Comparison of ENCODE assay signal across 29 mouse cellular contexts in genomic region chr4:136010586-136010985, GRCm38 (mm10). TPM values are rescaled to one million over a fixed set of nuclear protein-coding genes. Genes with fewer than 3 reads are reported as not detected.
DNase-seq lines count a peak whose midpoint lies in the region; ATAC-seq and TF ChIP-seq lines count a peak whose summit lies in the region.
"Had no signal": no experiment of that assay in that cellular context is flagged by ENCODE, and none has a peak within 500 bp of the region (broad histone marks: within the 10 kb centered on the region; RNA-seq: fewer than 3 reads in every experiment).

No protein-coding gene starts in this region.

- H3K9me3 ChIP-seq in midbrain, embryonic 11.5 days (ENCODE audit: control insufficient read depth, low read length), result no peaks in the 10 kb centered on the region
- H3K9me3 ChIP-seq in midbrain, embryonic 10.5 days (replicated peaks), result no peaks in the 10 kb centered on the region
- H3K9me3 ChIP-seq: embryonic facial prominence, embryonic 10.5 days; embryonic facial prominence, embryonic 13.5 days; forebrain, embryonic 12.5 days; forebrain, embryonic 15.5 days; G1E; heart, embryonic 10.5 days; heart, embryonic 13.5 days had no signal

- no peaks in the 10 kb centered on the region for H3K4me1 ChIP-seq in midbrain, embryonic 11.5 days (ENCODE audit: control insufficient read depth, insufficient read depth, low read length)
- no peaks in the 10 kb centered on the region for H3K4me1 ChIP-seq in midbrain, embryonic 10.5 days
- H3K4me1 ChIP-seq: embryonic facial prominence, embryonic 10.5 days; embryonic facial prominence, embryonic 13.5 days; forebrain, embryonic 12.5 days; forebrain, embryonic 15.5 days; heart, embryonic 10.5 days; heart, embryonic 13.5 days had no signal

- intact Hi-C loops in gastrocnemius, adult 2 months (cut with DNase I), result no loop called here

- no peak overlapping the region for H3K9ac ChIP-seq in midbrain, embryonic 11.5 days (ENCODE audit: low read length)
- H3K9ac ChIP-seq: embryonic facial prominence, embryonic 13.5 days; forebrain, embryonic 12.5 days; forebrain, embryonic 15.5 days; heart, embryonic 13.5 days; hindbrain, embryonic 14.5 days had no signal

- H3K27ac ChIP-seq in gastrocnemius, adult 2 months, result no peak overlapping the region
- H3K27ac ChIP-seq in layer of hippocampus, adult 2 months, result no peak overlapping the region
- no peak overlapping the region for H3K27ac ChIP-seq in midbrain, embryonic 11.5 days (ENCODE audit: low read depth, low read length)
- H3K27ac ChIP-seq in midbrain, embryonic 10.5 days (replicated peaks), result no peak overlapping the region
- H3K27ac ChIP-seq: embryonic facial prominence, embryonic 10.5 days; embryonic facial prominence, embryonic 13.5 days; forebrain, embryonic 12.5 days; forebrain, embryonic 15.5 days; heart, embryonic 10.5 days; heart, embryonic 13.5 days; hindbrain, embryonic 14.5 days; hindbrain, postnatal 0 days had no signal

- 91% methylated on average over 4 of the region's 4 CpGs for WGBS in midbrain, embryonic 11.5 days
- WGBS in midbrain, embryonic 10.5 days, result 92% methylated on average over 4 of the region's 4 CpGs

- H3K27me3 ChIP-seq in midbrain, embryonic 11.5 days (ENCODE audit: control insufficient read depth, insufficient read depth, low read length), result no peaks in the 10 kb centered on the region
- no peaks in the 10 kb centered on the region for H3K27me3 ChIP-seq in midbrain, embryonic 10.5 days (ENCODE audit: low read depth, poor library complexity, severe bottlenecking)
- H3K27me3 ChIP-seq: embryonic facial prominence, embryonic 13.5 days; forebrain, embryonic 12.5 days; forebrain, embryonic 15.5 days; heart, embryonic 13.5 days; Patski had no signal

- DNase-seq in gastrocnemius, adult 2 months, result no peak
- DNase-seq in gastrocnemius, adult 18-20 months (ENCODE audit: low spot score), result no peak
- DNase-seq in layer of hippocampus, adult 2 months (ENCODE audit: low spot score in 2 of 2), result no peak
- no peak for DNase-seq in layer of hippocampus, adult 11-12 months (ENCODE audit: low spot score)
- peak; percentile 33 for DNase-seq in midbrain, embryonic 11.5 days (ENCODE audit: low spot score, missing footprints)
- no peak for DNase-seq in midbrain, embryonic 10.5 days (ENCODE audit: low spot score)
- DNase-seq: adrenal gland, adult 2 months; adrenal gland, postnatal 14 days; cerebellum, adult 11-12 months; cerebellum, adult 8-10 months; cerebellum, postnatal 10 days; cerebellum, postnatal 36 days; embryo, embryonic 11 days; gastrocnemius, postnatal 14 days; heart, adult 11 months; heart, postnatal 14 days; heart, postnatal 4 days had no signal

- TF ChIP-seq CTCF in gastrocnemius, adult 2 months (IDR thresholded peaks at IDR 0.05), result peak; percentile 34
- TF ChIP-seq CTCF in layer of hippocampus, adult 2 months (conservative IDR thresholded peaks at IDR 0.05), result 0 out of 2 replicates have a peak, but pooled peaks have one; percentile 18

- no peak for ATAC-seq in midbrain, embryonic 11.5 days (ENCODE audit: low FRiP score)
- ATAC-seq in cerebellum, adult (ENCODE audit: insufficient number of reproducible peaks, low FRiP score, low TSS enrichment), result no peak
- ATAC-seq: forebrain, embryonic 15.5 days; hindbrain, postnatal 0 days; Patski had no signal

- H3K4me2 ChIP-seq in midbrain, embryonic 11.5 days, result no peak overlapping the region
- H3K4me2 ChIP-seq: embryonic facial prominence, embryonic 13.5 days; forebrain, embryonic 12.5 days; forebrain, embryonic 15.5 days; heart, embryonic 13.5 days; hindbrain, embryonic 14.5 days had no signal

- H3K36me3 ChIP-seq in midbrain, embryonic 11.5 days (ENCODE audit: control insufficient read depth, insufficient read depth, low read length), result peaks cover 32% of the 10 kb centered on the region
- peaks cover 87% of the 10 kb centered on the region for H3K36me3 ChIP-seq in midbrain, embryonic 10.5 days

- no peak overlapping the region for H3K4me3 ChIP-seq in gastrocnemius, adult 2 months
- H3K4me3 ChIP-seq in layer of hippocampus, adult 2 months, result no peak overlapping the region
- H3K4me3 ChIP-seq in midbrain, embryonic 11.5 days (ENCODE audit: low read depth, low read length), result no peak overlapping the region
- no peak overlapping the region for H3K4me3 ChIP-seq in midbrain, embryonic 10.5 days
- H3K4me3 ChIP-seq: embryonic facial prominence, embryonic 10.5 days; embryonic facial prominence, embryonic 13.5 days; erythroblast, embryonic 14.5 days; forebrain, embryonic 12.5 days; forebrain, embryonic 15.5 days; heart, embryonic 10.5 days; heart, embryonic 13.5 days had no signal

RNA-seq across cellular contexts. Expression of gene Eloa, which starts 11.0 kb away (rescaled TPM):
- 10 to 100 TPM; 58.9 to 63.4 TPM for total RNA-seq in gastrocnemius, adult 2 months (2021)
- total RNA-seq in gastrocnemius, adult 18-20 months (2021), result 10 to 100 TPM; 62.0 to 62.3 TPM
- 10 to 100 TPM; 27.3 to 28.5 TPM for total RNA-seq in layer of hippocampus, adult 2 months (2021)
- 42.8 and 43.6 TPM in 2 replicates for polyA plus RNA-seq in midbrain, embryonic 11.5 days (2014; fragmentation: Nextera tagmentation; extraction: Ambion mirVana)
- polyA plus RNA-seq in midbrain, embryonic 10.5 days (2016; fragmentation: Nextera tagmentation; extraction: Ambion mirVana), result 34.7 and 36.1 TPM in 2 replicates

RNA-seq across cellular contexts. Expression of gene Pithd1, which starts 23.5 kb away (rescaled TPM):
- 10 to 100 TPM; 23.3 to 28.5 TPM for total RNA-seq in gastrocnemius, adult 2 months (2021)
- 10 to 100 TPM; 25.3 to 26.3 TPM for total RNA-seq in gastrocnemius, adult 18-20 months (2021)
- total RNA-seq in layer of hippocampus, adult 2 months (2021), result 10 to 100 TPM; 80.6 to 86.0 TPM
- polyA plus RNA-seq in midbrain, embryonic 11.5 days (2014; fragmentation: Nextera tagmentation; extraction: Ambion mirVana), result 64.8 and 65.8 TPM in 2 replicates
- polyA plus RNA-seq in midbrain, embryonic 10.5 days (2016; fragmentation: Nextera tagmentation; extraction: Ambion mirVana), result 66.3 and 69.6 TPM in 2 replicates

RNA-seq across cellular contexts. Expression of gene Lypla2, which starts 38.2 kb away (rescaled TPM):
- 10 to 100 TPM; 25.6 to 30.4 TPM for total RNA-seq in gastrocnemius, adult 2 months (2021)
- total RNA-seq in gastrocnemius, adult 18-20 months (2021), result 10 to 100 TPM; 25.2 to 29.8 TPM
- 100 to 1,000 TPM in 1 of 2 experiments, 10 to 100 TPM in 1; 95.3 to 103 TPM for total RNA-seq in layer of hippocampus, adult 2 months (2021)
- polyA plus RNA-seq in midbrain, embryonic 11.5 days (2014; fragmentation: Nextera tagmentation; extraction: Ambion mirVana), result 136 and 144 TPM in 2 replicates
- polyA plus RNA-seq in midbrain, embryonic 10.5 days (2016; fragmentation: Nextera tagmentation; extraction: Ambion mirVana), result 214 and 220 TPM in 2 replicates

RNA-seq across cellular contexts. Expression of gene Rpl11, which starts 42.6 kb away (rescaled TPM):
- total RNA-seq in gastrocnemius, adult 2 months (2021), result 100 to 1,000 TPM; 215 to 256 TPM
- total RNA-seq in gastrocnemius, adult 18-20 months (2021), result 100 to 1,000 TPM; 249 to 252 TPM
- 100 to 1,000 TPM; 291 to 317 TPM for total RNA-seq in layer of hippocampus, adult 2 months (2021)
- 333 and 390 TPM in 2 replicates for polyA plus RNA-seq in midbrain, embryonic 11.5 days (2014; fragmentation: Nextera tagmentation; extraction: Ambion mirVana)
- 407 and 486 TPM in 2 replicates for polyA plus RNA-seq in midbrain, embryonic 10.5 days (2016; fragmentation: Nextera tagmentation; extraction: Ambion mirVana)

RNA-seq across cellular contexts. Expression of gene Gale, which starts 47.1 kb away (rescaled TPM):
- total RNA-seq in gastrocnemius, adult 2 months (2021), result under 1 TPM in 1 of 2 experiments, not detected in 1; 0.47 TPM
- under 1 TPM; 0.73 to 0.97 TPM for total RNA-seq in gastrocnemius, adult 18-20 months (2021)
- 10 to 100 TPM; 22.6 to 23.8 TPM for total RNA-seq in layer of hippocampus, adult 2 months (2021)
- polyA plus RNA-seq in midbrain, embryonic 11.5 days (2014; fragmentation: Nextera tagmentation; extraction: Ambion mirVana), result 25.6 and 27.0 TPM in 2 replicates
- polyA plus RNA-seq in midbrain, embryonic 10.5 days (2016; fragmentation: Nextera tagmentation; extraction: Ambion mirVana), result 47.2 and 47.6 TPM in 2 replicates
